Mouse (Mus musculus): ENCODE data around the gene Oxld1. TPM values are rescaled to one million over a fixed set of nuclear protein-coding genes. Genes with fewer than 3 reads are reported as not detected.
"Not testable (repeated sequence)": the region's sequence is repeated elsewhere in the genome, so short reads cannot be mapped to it uniquely, and the experiment has no call there.

The Oxld1 gene
- polyA plus RNA-seq, 1 experiment from 2014 or later, result 10.4 TPM

DNA sequence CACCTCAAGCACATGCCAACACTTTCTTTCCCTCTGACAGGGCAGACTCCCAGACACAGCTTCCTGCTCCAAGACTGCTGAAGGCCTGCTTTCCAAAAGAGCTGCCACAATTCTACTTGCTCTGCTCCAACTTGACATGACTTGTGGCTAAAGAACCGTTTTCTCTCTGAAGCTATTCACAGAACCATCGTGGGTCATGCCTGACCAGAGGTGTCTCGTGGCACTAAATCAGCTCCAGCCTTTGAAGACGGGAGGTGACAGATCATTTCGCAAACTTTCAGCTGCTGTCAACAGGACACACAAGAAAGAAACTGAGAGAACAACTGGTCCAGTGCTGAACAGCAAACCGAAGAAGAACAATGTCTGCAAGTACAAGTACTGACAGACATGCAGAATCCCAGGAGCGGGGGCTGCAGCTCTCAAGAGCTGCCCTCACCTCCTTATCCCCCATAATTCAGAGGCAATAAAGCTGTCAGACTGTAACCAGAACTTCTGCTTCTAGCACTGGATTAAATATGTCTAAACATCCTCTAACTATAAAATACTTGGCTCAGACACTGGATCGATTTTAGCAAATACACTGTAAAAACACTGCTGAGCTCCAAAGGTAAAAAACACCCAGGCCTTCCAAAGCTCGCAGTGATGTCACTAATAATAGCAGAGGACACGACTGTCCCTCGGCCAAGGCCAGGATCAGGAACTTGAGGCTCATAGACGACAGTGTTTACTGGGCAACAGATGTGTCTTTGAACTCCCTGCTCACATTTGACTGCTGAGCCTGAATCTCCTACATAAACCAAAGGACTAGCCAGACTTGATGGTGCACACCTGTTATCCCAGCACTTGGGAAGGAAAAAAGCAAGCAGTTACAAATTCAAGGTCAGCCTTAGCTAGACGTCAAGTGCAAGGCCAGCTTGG is 35.0 kb downstream of the Oxld1 start:
- Histone ChIP-seq H3K4me1 (replicated peaks) (peaks cover 16% of the 10 kb centered on the region), H3K9ac (replicated peaks) (peak overlapping the region; percentile 14; the same call in 1 of the 2 replicates), H3K4me2 (no peak overlapping the region), H3K36me3 (peaks cover 86% of the 10 kb centered on the region), H3K27me3 (no peaks in the 10 kb centered on the region), H3K27ac (peak overlapping the region; percentile 70), H3K4me3 (replicated peaks) (no peak overlapping the region), H3K9me3 (no peaks in the 10 kb centered on the region)
- WGBS, result 51% methylated on average over 13 of the region's 13 CpGs
- ATAC-seq (ENCODE audit: insufficient number of reproducible peaks, insufficient read depth, low FRiP score, low TSS enrichment, low read depth), result no peak

DNA sequence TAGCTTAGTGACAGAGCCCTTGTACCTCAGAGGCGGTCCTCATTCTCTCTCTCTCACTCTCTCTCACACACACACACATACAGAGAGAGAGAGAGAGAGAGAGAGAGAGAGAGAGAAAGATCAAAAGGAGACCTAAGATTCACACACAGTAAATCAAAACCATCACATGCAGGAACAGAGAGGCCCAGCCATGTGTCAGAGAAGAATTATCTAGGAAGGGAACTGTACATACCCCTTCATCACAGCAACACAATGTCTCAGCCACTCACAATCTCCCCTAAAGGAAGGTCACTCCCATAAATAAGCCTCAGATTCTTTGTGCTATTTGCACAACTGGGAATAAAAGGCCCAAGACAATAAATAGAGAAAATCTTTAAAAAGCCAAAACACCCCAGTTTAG is 39.3 kb downstream of the Oxld1 start:
- H3K4me3 ChIP-seq (replicated peaks), result no peak overlapping the region
- H3K4me2 ChIP-seq, result no peak overlapping the region

DNA sequence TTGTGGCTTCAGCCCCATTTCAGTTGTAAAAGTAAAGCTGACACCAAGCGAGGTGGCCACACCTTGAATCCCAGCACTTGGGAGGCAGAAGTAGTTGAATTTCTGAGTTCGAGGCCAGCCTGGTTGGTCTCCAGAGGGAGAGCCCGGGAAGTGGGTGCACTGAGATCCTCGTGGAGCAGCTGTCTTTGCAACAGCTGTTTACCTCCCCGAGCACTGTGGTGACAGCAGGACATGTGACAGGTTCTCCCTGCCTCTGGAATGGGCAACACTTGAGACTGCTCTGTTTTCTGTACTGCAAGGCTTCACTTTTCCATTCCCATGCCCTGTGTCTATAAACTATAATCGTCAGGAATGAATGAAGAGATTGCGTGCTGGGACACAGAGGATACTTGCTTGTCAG is 40.0 kb downstream of the Oxld1 start:
- Histone ChIP-seq H3K4me3 (replicated peaks) (no peak overlapping the region), H3K27ac (no peak overlapping the region), H3K36me3 (peaks cover 94% of the 10 kb centered on the region), H3K27me3 (no peaks in the 10 kb centered on the region), H3K9me3 (no peaks in the 10 kb centered on the region), H3K4me2 (no peak overlapping the region), H3K4me1 (replicated peaks) (peaks cover 9% of the 10 kb centered on the region), H3K9ac (replicated peaks) (no peak overlapping the region)
- no peak for ATAC-seq (ENCODE audit: insufficient number of reproducible peaks, insufficient read depth, low FRiP score, low TSS enrichment, low read depth)
- 88% methylated on average over 7 of the region's 7 CpGs for WGBS

More for the DNA sequence above, 39.3 kb downstream of the Oxld1 start:
- Histone ChIP-seq H3K4me1 (replicated peaks) (peaks cover 16% of the 10 kb centered on the region), H3K9ac (replicated peaks) (no peak overlapping the region), H3K27ac (no peak overlapping the region), H3K27me3 (no peaks in the 10 kb centered on the region), H3K9me3 (no peaks in the 10 kb centered on the region), H3K36me3 (peaks cover 92% of the 10 kb centered on the region)
- no peak for ATAC-seq (ENCODE audit: insufficient number of reproducible peaks, insufficient read depth, low FRiP score, low TSS enrichment, low read depth)
- 92% methylated on average over 1 of the region's 1 CpGs for WGBS

DNA sequence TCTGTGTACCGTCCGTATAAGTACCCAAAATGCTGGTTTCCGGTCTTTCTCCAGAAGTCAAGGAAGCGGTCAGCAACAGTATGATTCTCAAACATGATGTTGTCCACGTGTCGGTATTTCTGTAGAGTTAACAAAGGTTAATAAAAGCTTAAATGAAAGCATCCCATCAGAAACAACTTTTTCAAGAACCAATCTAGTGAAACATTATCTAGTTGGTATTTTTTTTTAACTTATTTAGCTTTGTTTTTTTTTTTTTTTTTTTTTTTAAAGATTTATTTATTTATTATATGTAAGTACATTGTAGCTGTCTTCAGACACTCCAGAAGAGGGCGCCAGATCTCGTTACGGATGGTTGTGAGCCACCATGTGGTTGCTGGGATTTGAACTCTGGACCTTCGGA is 44.2 kb downstream of the Oxld1 start:
- H3K27ac ChIP-seq; H3K4me3 ChIP-seq (replicated peaks); ATAC-seq (ENCODE audit: insufficient number of reproducible peaks, insufficient read depth, low FRiP score, low TSS enrichment, low read depth); H3K9me3 ChIP-seq; H3K9ac ChIP-seq (replicated peaks); H3K4me1 ChIP-seq (replicated peaks); H3K27me3 ChIP-seq; H3K4me2 ChIP-seq: not testable (repeated sequence)
- H3K36me3 ChIP-seq, result peaks cover 96% of the 10 kb centered on the region
- WGBS, result 92% methylated on average over 7 of the region's 10 CpGs

Other genes starting within 250 kb of the Oxld1 start
- gene Bahcc1, start 225.1 kb downstream of the Oxld1 start, polyA plus RNA-seq (2016; fragmentation: Nextera tagmentation; extraction: Ambion mirVana), result 18.3 and 18.5 TPM in 2 replicates
- 2,805 and 2,814 TPM in 2 replicates for gene Actg1, start 109.5 kb downstream of the Oxld1 start, polyA plus RNA-seq (2016; fragmentation: Nextera tagmentation; extraction: Ambion mirVana)
- gene Fscn2, start 96.5 kb downstream of the Oxld1 start, polyA plus RNA-seq (2016; fragmentation: Nextera tagmentation; extraction: Ambion mirVana), result 0.64 TPM in 2 replicates
- 38.0 and 40.0 TPM in 2 replicates for gene Faap100, start 79.3 kb downstream of the Oxld1 start, polyA plus RNA-seq (2016; fragmentation: Nextera tagmentation; extraction: Ambion mirVana)
- gene Nploc4, start 20.4 kb downstream of the Oxld1 start, polyA plus RNA-seq (2016; fragmentation: Nextera tagmentation; extraction: Ambion mirVana), result 49.8 and 56.0 TPM in 2 replicates
- gene Tspan10, start 15.4 kb downstream of the Oxld1 start, polyA plus RNA-seq (2016; fragmentation: Nextera tagmentation; extraction: Ambion mirVana), result not detected in 2 replicates
- gene Pde6g, start 4.6 kb downstream of the Oxld1 start, polyA plus RNA-seq (2016; fragmentation: Nextera tagmentation; extraction: Ambion mirVana), result 0.20 TPM in 1 of 2 replicates, not detected in the other
- 47.8 and 52.4 TPM in 2 replicates for gene Ccdc137, start within 50 bp of the Oxld1 start, polyA plus RNA-seq (2016; fragmentation: Nextera tagmentation; extraction: Ambion mirVana)
- 58.5 and 58.9 TPM in 2 replicates for gene Arl16, start 9.5 kb upstream of the Oxld1 start, polyA plus RNA-seq (2016; fragmentation: Nextera tagmentation; extraction: Ambion mirVana)
- 135 and 139 TPM in 2 replicates for gene Mrpl12, start 26.5 kb upstream of the Oxld1 start, polyA plus RNA-seq (2016; fragmentation: Nextera tagmentation; extraction: Ambion mirVana)
- 54.6 and 59.8 TPM in 2 replicates for gene Slc25a10, start 33.8 kb upstream of the Oxld1 start, polyA plus RNA-seq (2016; fragmentation: Nextera tagmentation; extraction: Ambion mirVana)
- 3.8 and 4.0 TPM in 2 replicates for gene Gcgr, start 72.6 kb upstream of the Oxld1 start, polyA plus RNA-seq (2016; fragmentation: Nextera tagmentation; extraction: Ambion mirVana)
- gene Mcrip1, start 91.7 kb upstream of the Oxld1 start, polyA plus RNA-seq (2016; fragmentation: Nextera tagmentation; extraction: Ambion mirVana), result 221 and 229 TPM in 2 replicates
- gene Ppp1r27, start 93.1 kb upstream of the Oxld1 start, polyA plus RNA-seq (2016; fragmentation: Nextera tagmentation; extraction: Ambion mirVana), result not detected in 2 replicates
- gene P4hb, start 115.2 kb upstream of the Oxld1 start, polyA plus RNA-seq (2016; fragmentation: Nextera tagmentation; extraction: Ambion mirVana), result 620 and 631 TPM in 2 replicates
- gene Arhgdia, start 123.6 kb upstream of the Oxld1 start, polyA plus RNA-seq (2016; fragmentation: Nextera tagmentation; extraction: Ambion mirVana), result 484 and 518 TPM in 2 replicates
- gene Alyref, start 140.3 kb upstream of the Oxld1 start, polyA plus RNA-seq (2016; fragmentation: Nextera tagmentation; extraction: Ambion mirVana), result 671 and 778 TPM in 2 replicates
- gene Anapc11, start 140.4 kb upstream of the Oxld1 start, polyA plus RNA-seq (2016; fragmentation: Nextera tagmentation; extraction: Ambion mirVana), result 202 and 203 TPM in 2 replicates
- gene Npb, start 150.4 kb upstream of the Oxld1 start, polyA plus RNA-seq (2016; fragmentation: Nextera tagmentation; extraction: Ambion mirVana), result 0.65 and 0.95 TPM in 2 replicates
- gene Pcyt2, start 159.9 kb upstream of the Oxld1 start, polyA plus RNA-seq (2016; fragmentation: Nextera tagmentation; extraction: Ambion mirVana), result 143 and 156 TPM in 2 replicates
- gene Sirt7, start 167.2 kb upstream of the Oxld1 start, polyA plus RNA-seq (2016; fragmentation: Nextera tagmentation; extraction: Ambion mirVana), result 29.5 and 29.9 TPM in 2 replicates
- 28.8 and 29.9 TPM in 2 replicates for gene Mafg, start 175.5 kb upstream of the Oxld1 start, polyA plus RNA-seq (2016; fragmentation: Nextera tagmentation; extraction: Ambion mirVana)
- gene Pycr1, start 185.7 kb upstream of the Oxld1 start, polyA plus RNA-seq (2016; fragmentation: Nextera tagmentation; extraction: Ambion mirVana), result 29.9 and 34.3 TPM in 2 replicates
- gene Myadml2, start 190.1 kb upstream of the Oxld1 start, polyA plus RNA-seq (2016; fragmentation: Nextera tagmentation; extraction: Ambion mirVana), result 0.36 and 0.68 TPM in 2 replicates
- 8.8 and 12.6 TPM in 2 replicates for gene Notum, start 203.1 kb upstream of the Oxld1 start, polyA plus RNA-seq (2016; fragmentation: Nextera tagmentation; extraction: Ambion mirVana)
- 142 and 149 TPM in 2 replicates for gene Aspscr1, start 214.9 kb upstream of the Oxld1 start, polyA plus RNA-seq (2016; fragmentation: Nextera tagmentation; extraction: Ambion mirVana)